Mouse (Mus musculus) kidney, adult 2 months (tissue): ENCODE data around the gene 1110004F10Rik.

Source experiments
- CTCF ChIP-seq: fragments of 200-500 bp; conservative IDR thresholded peaks from 2 replicates; pipeline ENCODE4 v1.5.1; 2011; ENCODE audit warnings: low read depth, mild to moderate bottlenecking, control low read depth, low read length, moderate library complexity, mixed read lengths; ENCODE audit not compliant: insufficient read depth, insufficient read length
- POLR2A ChIP-seq: fragments of 200-500 bp; IDR thresholded peaks from one replicate; pipeline ENCODE4 v1.6.1; 2011; ENCODE audit warnings: low read depth, low read length, control low read depth

DNA sequence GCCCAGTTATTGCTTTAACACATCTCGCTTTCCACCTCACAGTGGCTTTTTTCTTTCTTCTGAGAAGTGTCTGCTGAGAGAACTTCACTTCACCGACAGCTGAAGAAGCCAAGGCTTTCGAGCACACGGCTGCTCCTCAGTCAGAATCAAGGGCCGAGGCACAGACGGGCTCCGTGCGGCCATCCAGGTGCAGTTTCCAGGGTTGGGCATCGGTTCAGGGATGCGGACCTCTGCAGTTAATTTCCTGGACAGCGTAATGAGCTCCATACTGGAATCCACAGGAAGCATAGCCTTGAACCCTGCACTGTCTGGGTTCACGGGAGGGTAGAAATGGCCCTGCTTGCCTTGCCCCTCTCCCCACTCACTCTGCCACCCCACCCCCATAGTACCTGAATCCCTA, 84.9 kb downstream of the 1110004F10Rik start:
- TF ChIP-seq POLR2A (no peak), CTCF (no peak)
